Mouse (Mus musculus) midbrain, embryonic 16.5 days (tissue): ENCODE measurements around the gene Rnf157. TPM values are rescaled to one million over a fixed set of nuclear protein-coding genes. Genes with fewer than 3 reads are reported as not detected.
A peak's percentile ranks its signal among the peaks of the same experiment; 100 is the strongest.

Experiments
- ATAC-seq: fragments of 200-750 bp; cut with Nextera tagmentation; 2 replicates; pipeline ENCODE4 v1.8.0; 2017; ENCODE audit warnings: moderate TSS enrichment
- H3K27ac ChIP-seq: fragments of 300-500 bp; sonication (generic); 2 replicates; pipeline ENCODE4 v1.5.1; 2014; ENCODE audit warnings: mild to moderate bottlenecking, low read length, mixed read lengths
- H3K27me3 ChIP-seq: fragments of 300-500 bp; sonication (generic); 2 replicates; pipeline ENCODE4 v1.6.1; 2014; ENCODE audit warnings: low read depth, low read length, mixed read lengths; ENCODE audit not compliant: control insufficient read depth, insufficient read depth
- H3K36me3 ChIP-seq: fragments of 300-500 bp; sonication (generic); 2 replicates; pipeline ENCODE4 v1.6.1; 2014; ENCODE audit warnings: mild to moderate bottlenecking, low read length, moderate library complexity, mixed read lengths; ENCODE audit not compliant: control insufficient read depth, insufficient read depth
- H3K4me1 ChIP-seq: fragments of 300-500 bp; sonication (generic); 2 replicates; pipeline ENCODE4 v1.6.1; 2014; ENCODE audit warnings: mild to moderate bottlenecking, low read length, mixed read lengths; ENCODE audit not compliant: control insufficient read depth, insufficient read depth
- H3K4me2 ChIP-seq: fragments of 300-500 bp; sonication (generic); 2 replicates; pipeline ENCODE4 v1.6.1; 2014; ENCODE audit warnings: mild to moderate bottlenecking, low read length, mixed read lengths
- H3K4me3 ChIP-seq: fragments of 300-500 bp; sonication (generic); 2 replicates; pipeline ENCODE4 v1.5.1; 2014; ENCODE audit warnings: low read depth, mild to moderate bottlenecking, low read length, moderate library complexity, mixed read lengths
- H3K9ac ChIP-seq: fragments of 300-500 bp; sonication (generic); 2 replicates; pipeline ENCODE4 v1.6.1; 2014; ENCODE audit warnings: low read depth, low read length, mixed read lengths
- H3K9me3 ChIP-seq: fragments of 300-500 bp; sonication (generic); replicated peaks from 2 replicates; pipeline ENCODE4 v1.6.1; 2014; ENCODE audit warnings: mild to moderate bottlenecking, low read length, mixed read lengths; ENCODE audit not compliant: control insufficient read depth, poor library complexity, severe bottlenecking
- WGBS: fragments of 180-500 bp; shearing (Covaris S2); extraction: QIAGEN DNeasy Blood & Tissue Kit; methylation state at CpG from one replicate; pipeline ENCODE4 v1.1.7; 2014; 5-methylcytosine and 5-hydroxymethylcytosine counted together
- polyA plus RNA-seq: library from polyadenylated mRNA; unstranded; fragments of >200 nt; fragmentation: Nextera tagmentation; extraction: Ambion mirVana; gene quantifications from 2 replicates; pipeline ENCODE4 v1.2.1, GENCODE M21; 2015

The Rnf157 gene
- polyA plus RNA-seq, 1 experiment from 2014 or later = 32.3 TPM

DNA sequence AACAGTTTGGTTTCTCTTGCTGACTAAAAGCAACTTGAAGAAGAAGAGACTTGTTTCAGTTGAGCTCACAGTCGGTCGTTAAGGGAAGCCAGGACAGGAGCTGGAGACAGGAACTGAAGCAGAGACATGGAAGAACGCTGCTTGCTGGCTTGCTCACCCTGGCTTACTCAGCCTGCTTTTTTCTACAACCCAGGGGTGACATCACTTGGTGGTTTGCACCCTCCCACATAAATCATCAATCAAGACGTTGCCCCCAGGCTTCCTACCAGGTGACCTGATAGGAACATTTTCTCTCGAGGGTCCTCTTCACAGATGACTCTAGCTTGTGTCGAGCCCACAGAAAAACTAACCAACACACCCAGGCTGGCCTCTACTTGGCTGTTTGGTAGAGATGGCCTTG lies 10.4 kb upstream of the Rnf157 start:
- H3K9ac ChIP-seq = no peak overlapping the region
- no peak for ATAC-seq
- no peaks in the 10 kb centered on the region for H3K9me3 ChIP-seq
- no peak overlapping the region for H3K4me3 ChIP-seq
- H3K27me3 ChIP-seq = no peaks in the 10 kb centered on the region
- H3K36me3 ChIP-seq = no peaks in the 10 kb centered on the region
- 91% methylated on average over 6 of the region's 6 CpGs for WGBS
- H3K27ac ChIP-seq = no peak overlapping the region
- H3K4me2 ChIP-seq = no peak overlapping the region
- no peaks in the 10 kb centered on the region for H3K4me1 ChIP-seq

DNA sequence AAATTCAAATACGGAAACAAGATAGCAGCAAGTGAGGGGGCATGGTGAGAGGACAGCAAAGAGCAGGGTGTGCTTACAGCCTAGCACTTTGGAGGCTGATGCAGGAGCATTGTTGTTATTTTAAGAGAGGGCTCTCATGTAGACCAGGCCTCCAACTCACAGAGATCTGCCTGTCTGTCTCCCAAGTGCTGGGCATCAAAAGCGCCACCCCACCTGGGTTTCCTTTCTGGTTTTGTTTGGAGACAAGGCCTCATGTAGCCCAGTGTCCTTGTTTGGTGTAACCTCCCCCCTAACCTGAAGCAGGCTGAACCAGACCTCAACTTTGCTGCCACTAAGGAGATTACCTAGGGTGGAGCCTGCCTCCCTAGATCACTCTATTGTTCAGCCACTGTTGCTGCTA lies 9.7 kb upstream of the Rnf157 start:
- WGBS = 83% methylated on average over 2 of the region's 2 CpGs
- no peaks in the 10 kb centered on the region for H3K9me3 ChIP-seq
- H3K4me1 ChIP-seq = no peaks in the 10 kb centered on the region
- no peaks in the 10 kb centered on the region for H3K27me3 ChIP-seq
- H3K9ac ChIP-seq = no peak overlapping the region
- no peak for ATAC-seq
- no peak overlapping the region for H3K27ac ChIP-seq
- no peak overlapping the region for H3K4me3 ChIP-seq
- no peak overlapping the region for H3K4me2 ChIP-seq
- no peaks in the 10 kb centered on the region for H3K36me3 ChIP-seq

DNA sequence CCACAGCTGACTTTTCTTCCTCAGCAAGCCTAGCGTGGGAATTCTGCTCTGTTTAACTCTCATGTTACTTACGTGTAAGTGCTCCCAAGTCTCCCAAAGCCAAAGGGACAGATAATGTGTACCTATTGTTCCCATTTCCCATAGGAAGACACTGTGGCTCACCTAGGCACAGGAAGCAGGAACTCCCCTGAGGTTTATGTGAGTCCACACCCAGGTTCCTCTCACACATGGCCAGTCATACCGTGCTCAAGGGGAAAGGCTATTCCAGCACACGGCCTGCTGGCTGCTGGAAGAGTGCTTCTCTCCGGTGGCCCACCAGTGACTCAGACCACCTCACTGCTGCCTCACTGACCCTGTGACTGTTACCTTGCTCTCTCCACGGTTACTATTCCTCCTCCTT lies 8.3 kb upstream of the Rnf157 start:
- Histone ChIP-seq H3K4me3 (no peak overlapping the region), H3K4me2 (no peak overlapping the region), H3K27ac (no peak overlapping the region), H3K9ac (no peak overlapping the region), H3K36me3 (no peaks in the 10 kb centered on the region), H3K4me1 (no peaks in the 10 kb centered on the region), H3K27me3 (no peaks in the 10 kb centered on the region), H3K9me3 (no peaks in the 10 kb centered on the region)
- WGBS = 83% methylated on average over 6 of the region's 6 CpGs
- ATAC-seq = no peak

DNA sequence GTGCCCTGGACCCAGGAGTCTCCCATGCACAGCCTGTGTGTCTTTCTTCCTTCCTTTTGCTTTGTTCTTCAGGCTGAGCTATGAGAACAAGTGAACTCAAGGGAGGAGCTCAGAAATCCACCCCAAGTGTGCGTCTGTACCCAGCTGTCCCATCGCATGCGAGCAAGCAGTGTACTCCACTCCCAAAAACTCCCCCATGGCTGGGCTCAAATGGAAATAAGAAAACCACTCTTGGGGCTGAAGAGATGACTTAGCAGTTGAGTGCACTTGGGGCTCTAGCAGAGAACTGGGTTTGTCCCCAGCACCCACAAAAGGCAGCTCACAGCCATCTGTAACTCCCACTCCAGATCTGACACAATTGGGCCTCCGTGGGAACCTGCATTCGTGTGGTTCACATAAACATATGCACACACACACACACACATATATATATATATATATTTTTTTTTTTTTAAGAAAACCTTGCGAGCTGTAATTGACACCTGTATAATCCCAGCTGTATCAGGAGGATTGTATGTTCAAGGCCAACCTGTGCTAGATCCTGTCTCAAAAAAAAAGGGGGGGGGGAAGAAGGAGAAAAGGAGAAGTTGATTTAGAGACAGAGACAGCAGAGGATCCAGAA lies 6.1 kb upstream of the Rnf157 start:
- ATAC-seq = no peak
- Histone ChIP-seq H3K9ac (no peak overlapping the region), H3K27ac (no peak overlapping the region), H3K9me3 (no peaks in the 10 kb centered on the region), H3K4me1 (no peaks in the 10 kb centered on the region), H3K4me2 (no peak overlapping the region), H3K27me3 (no peaks in the 10 kb centered on the region), H3K36me3 (no peaks in the 10 kb centered on the region), H3K4me3 (no peak overlapping the region)
- 80% methylated on average over 6 of the region's 6 CpGs for WGBS

DNA sequence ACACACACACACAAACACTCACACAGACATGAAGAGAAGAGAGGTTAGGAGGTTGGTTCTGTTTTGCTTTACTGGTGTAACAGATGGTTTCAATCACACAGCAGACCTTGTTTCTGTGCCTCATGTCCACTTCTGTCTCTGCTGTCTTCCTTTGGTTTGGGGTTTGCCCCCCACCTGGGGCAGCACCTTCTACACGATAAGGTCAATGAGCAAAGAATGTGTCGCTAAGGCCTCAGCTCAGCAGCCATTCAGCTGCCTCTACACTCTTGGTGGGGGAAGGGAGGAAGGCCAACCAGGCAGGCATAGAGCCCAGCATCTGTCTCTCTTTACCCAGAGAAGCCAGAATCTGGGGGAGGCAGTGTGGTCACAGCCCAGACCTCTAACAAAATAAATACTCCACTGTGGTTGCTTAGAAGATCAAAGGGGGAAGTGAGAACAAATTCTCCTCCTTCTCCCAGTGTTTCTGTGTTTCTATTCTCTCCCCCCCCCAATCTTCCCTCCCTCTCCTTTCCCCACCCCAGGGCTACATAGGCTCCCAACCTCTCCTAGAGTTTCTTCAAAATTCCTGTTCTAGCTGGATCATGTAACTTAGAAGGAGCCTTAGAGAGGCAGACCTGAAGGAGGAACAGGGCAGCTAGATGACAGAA lies 5.5 kb upstream of the Rnf157 start:
- H3K36me3 ChIP-seq = no peaks in the 10 kb centered on the region
- no peak overlapping the region for H3K27ac ChIP-seq
- no peak for ATAC-seq
- H3K9ac ChIP-seq = no peak overlapping the region
- H3K9me3 ChIP-seq = no peaks in the 10 kb centered on the region
- H3K4me1 ChIP-seq = peaks cover 3% of the 10 kb centered on the region; the same call in 1 of the 2 replicates
- no peaks in the 10 kb centered on the region for H3K27me3 ChIP-seq
- H3K4me3 ChIP-seq = no peak overlapping the region
- no peak overlapping the region for H3K4me2 ChIP-seq
- WGBS = 7% methylated on average over 2 of the region's 2 CpGs

DNA sequence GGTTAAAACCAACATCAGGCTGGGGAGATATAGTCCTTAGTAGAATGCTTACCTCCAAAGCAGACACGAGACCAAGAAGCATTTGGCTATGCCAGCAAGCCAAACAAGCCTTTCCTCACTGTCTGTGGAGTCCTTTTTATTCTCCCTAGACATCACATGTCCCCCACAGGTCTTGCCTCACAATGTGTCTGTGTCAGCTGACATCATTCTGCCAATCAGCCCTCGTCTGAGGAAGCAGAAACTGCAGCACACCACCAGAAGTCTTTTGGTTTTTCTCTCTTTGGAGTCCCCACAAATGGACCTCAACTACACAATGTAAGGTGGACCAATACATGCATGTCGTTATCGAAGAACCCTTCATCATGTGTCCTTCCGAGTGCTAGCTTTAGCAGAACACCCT lies 4.2 kb upstream of the Rnf157 start:
- Histone ChIP-seq H3K9ac (no peak overlapping the region), H3K4me1 (peaks cover 3% of the 10 kb centered on the region; the same call in 1 of the 2 replicates), H3K9me3 (no peaks in the 10 kb centered on the region), H3K27ac (no peak overlapping the region), H3K27me3 (no peaks in the 10 kb centered on the region), H3K36me3 (no peaks in the 10 kb centered on the region), H3K4me3 (no peak overlapping the region), H3K4me2 (no peak overlapping the region)
- 90% methylated on average over 5 of the region's 5 CpGs for WGBS
- ATAC-seq = no peak

DNA sequence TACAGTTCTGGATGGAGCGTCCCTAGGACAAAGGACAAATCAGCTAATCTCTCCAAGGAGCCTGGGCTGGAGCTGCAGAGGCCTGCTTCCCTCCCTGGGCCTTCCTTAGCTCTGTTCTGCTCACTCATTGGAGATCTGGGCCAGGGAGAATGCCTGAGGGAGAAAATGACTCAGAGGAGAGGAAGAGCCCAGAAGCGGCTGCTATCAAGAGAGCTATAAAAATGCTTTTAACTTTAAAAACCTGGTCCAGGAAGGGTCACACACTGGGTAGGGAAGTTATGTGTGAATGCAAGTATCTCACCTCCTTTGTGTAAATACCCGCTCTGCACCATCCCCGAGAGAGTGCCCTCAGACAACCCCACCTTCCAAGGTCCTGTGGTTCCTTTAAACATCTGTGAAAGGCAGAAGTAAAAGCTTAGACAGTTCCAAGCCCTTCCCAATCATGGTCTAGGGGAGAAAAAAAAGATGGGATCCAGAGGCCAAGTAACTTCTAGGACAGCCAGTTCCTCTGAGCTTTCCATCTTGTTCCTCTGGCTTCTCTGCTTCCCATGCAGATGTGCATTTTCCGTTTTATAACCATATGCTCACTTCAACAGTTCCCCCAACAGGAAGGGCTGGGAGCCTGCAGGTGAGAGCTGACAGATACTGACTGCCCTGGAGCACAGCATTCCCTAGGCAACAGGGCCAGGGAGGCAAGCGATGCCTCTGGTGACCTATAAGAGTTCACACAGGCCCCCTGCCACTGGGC lies 3.5 kb upstream of the Rnf157 start:
- 74% methylated on average over 6 of the region's 6 CpGs for WGBS
- Histone ChIP-seq H3K9me3 (no peaks in the 10 kb centered on the region), H3K9ac (no peak overlapping the region), H3K36me3 (no peaks in the 10 kb centered on the region), H3K27me3 (no peaks in the 10 kb centered on the region), H3K4me1 (peaks cover 9% of the 10 kb centered on the region), H3K4me3 (no peak overlapping the region), H3K4me2 (no peak overlapping the region), H3K27ac (no peak overlapping the region)
- ATAC-seq = no peak

DNA sequence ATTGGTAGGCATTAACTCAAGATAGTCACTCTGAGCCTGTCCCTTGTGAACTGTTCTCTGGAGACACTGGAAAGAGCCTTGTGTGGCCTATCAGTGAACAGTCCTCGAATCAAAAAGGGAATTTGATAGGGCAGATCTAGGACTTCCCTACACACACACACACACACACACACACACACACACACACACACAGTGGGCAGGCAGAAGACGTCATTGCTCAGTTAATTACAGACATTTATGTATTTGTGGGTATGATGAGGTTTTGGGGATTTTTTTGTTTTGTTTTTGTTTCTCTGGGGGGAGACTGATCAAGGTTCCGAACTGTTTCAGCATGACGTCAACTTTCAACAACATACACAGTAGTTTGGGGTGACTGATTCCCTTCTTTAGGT lies 795 bp upstream of the Rnf157 start:
- peak overlapping the region; percentile 94 for H3K9ac ChIP-seq
- peak; percentile 19; the same call in 1 of the 2 replicates for ATAC-seq
- H3K9me3 ChIP-seq = no peaks in the 10 kb centered on the region
- 54% methylated on average over 4 of the region's 4 CpGs for WGBS
- H3K27ac ChIP-seq = peak overlapping the region; percentile 97
- no peaks in the 10 kb centered on the region for H3K36me3 ChIP-seq
- peaks cover 16% of the 10 kb centered on the region for H3K4me1 ChIP-seq
- H3K4me2 ChIP-seq = peak overlapping the region; percentile 65
- peak overlapping the region; percentile 90 for H3K4me3 ChIP-seq
- no peaks in the 10 kb centered on the region for H3K27me3 ChIP-seq
